Mouse (Mus musculus): Measurements from ENCODE around the gene Dnmt1. TPM values are rescaled to one million over a fixed set of nuclear protein-coding genes. Genes with fewer than 3 reads are reported as not detected.

The Dnmt1 gene
- polyA plus RNA-seq, 1 experiment, result 39.8 TPM

GRCm38 (mm10) chr9:20946066-20946880, 13.4 kb downstream of the Dnmt1 start:
- Histone ChIP-seq H3K27me3 (replicated peaks) (no peaks in the 10 kb centered on the region), H3K36me3 (replicated peaks; ENCODE audit: low read length) (peaks cover 77% of the 10 kb centered on the region), H3K9me3 (no peaks in the 10 kb centered on the region), H3K4me1 (peaks cover 87% of the 10 kb centered on the region), H3K4me3 (replicated peaks) (no peak overlapping the region)
- TF ChIP-seq FLI1 (IDR thresholded peaks at IDR 0.05; ENCODE audit: low read length) (no peak), GATA1 (IDR thresholded peaks at IDR 0.05; ENCODE audit: borderline replicate concordance, low read length) (no peak)

GRCm38 (mm10) chr9:20944697-20945370, 14.9 kb downstream of the Dnmt1 start:
- no peak for TF ChIP-seq GATA1 (IDR thresholded peaks at IDR 0.05; ENCODE audit: borderline replicate concordance, low read length)
- H3K36me3 ChIP-seq (replicated peaks; ENCODE audit: low read length), result peaks cover 91% of the 10 kb centered on the region
- peaks cover 73% of the 10 kb centered on the region for H3K4me1 ChIP-seq

DNA sequence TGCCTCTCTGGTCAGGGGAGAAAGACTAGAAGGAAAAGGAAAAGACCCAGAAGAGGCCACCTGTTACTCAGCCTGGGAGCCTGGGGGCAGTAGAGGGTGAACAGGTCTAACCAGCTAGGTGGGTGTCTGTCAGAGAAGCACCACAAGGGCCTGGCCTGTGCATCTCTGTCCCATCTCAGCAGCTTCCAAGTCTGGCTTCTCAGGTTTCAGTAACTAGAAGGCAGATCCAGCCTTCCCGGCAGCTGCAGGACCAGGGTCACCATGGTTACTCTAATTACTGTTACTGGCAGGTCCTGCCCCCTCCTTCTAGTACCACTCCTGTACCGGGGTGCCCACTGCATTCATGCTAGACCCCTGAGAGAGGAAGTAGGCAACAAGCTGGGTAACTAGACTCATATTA, 15.8 kb downstream of the Dnmt1 start:
- H3K4me1 ChIP-seq, result peaks cover 63% of the 10 kb centered on the region
- H3K27me3 ChIP-seq (replicated peaks), result no peaks in the 10 kb centered on the region
- no peaks in the 10 kb centered on the region for H3K9me3 ChIP-seq
- H3K36me3 ChIP-seq (replicated peaks; ENCODE audit: low read length), result peaks cover 94% of the 10 kb centered on the region
- no peak overlapping the region for H3K4me3 ChIP-seq (replicated peaks)
- TF ChIP-seq FLI1 (IDR thresholded peaks at IDR 0.05; ENCODE audit: low read length) (no peak), GATA1 (IDR thresholded peaks at IDR 0.05; ENCODE audit: borderline replicate concordance, low read length) (no peak)

More at GRCm38 (mm10) chr9:20944697-20945370, 14.9 kb downstream of the Dnmt1 start:
- Histone ChIP-seq H3K9me3 (no peaks in the 10 kb centered on the region), H3K4me3 (replicated peaks) (peak overlapping the region; percentile 21), H3K27me3 (replicated peaks) (no peaks in the 10 kb centered on the region)

GRCm38 (mm10) chr9:20943396-20943795, 16.3 kb downstream of the Dnmt1 start:
- Histone ChIP-seq H3K36me3 (replicated peaks; ENCODE audit: low read length) (peaks cover 96% of the 10 kb centered on the region), H3K27me3 (replicated peaks) (no peaks in the 10 kb centered on the region), H3K9me3 (no peaks in the 10 kb centered on the region), H3K4me3 (replicated peaks) (peak overlapping the region; percentile 7), H3K4me1 (peaks cover 58% of the 10 kb centered on the region)
- TF ChIP-seq GATA1 (IDR thresholded peaks at IDR 0.05; ENCODE audit: borderline replicate concordance, low read length) (no peak), FLI1 (IDR thresholded peaks at IDR 0.05; ENCODE audit: low read length) (no peak)

- H3K27me3 ChIP-seq (replicated peaks), result no peaks in the 10 kb centered on the region
- H3K4me3 ChIP-seq (replicated peaks), result no peak overlapping the region
- peaks cover 20% of the 10 kb centered on the region for H3K4me1 ChIP-seq
- peaks cover 100% of the 10 kb centered on the region for H3K36me3 ChIP-seq (replicated peaks; ENCODE audit: low read length)
- TF ChIP-seq FLI1 (IDR thresholded peaks at IDR 0.05; ENCODE audit: low read length) (no peak), GATA1 (IDR thresholded peaks at IDR 0.05; ENCODE audit: borderline replicate concordance, low read length) (no peak)
- H3K9me3 ChIP-seq, result no peaks in the 10 kb centered on the region
Observed at GRCm38 (mm10) chr9:20923258-20923657, 36.4 kb downstream of the Dnmt1 start.

DNA sequence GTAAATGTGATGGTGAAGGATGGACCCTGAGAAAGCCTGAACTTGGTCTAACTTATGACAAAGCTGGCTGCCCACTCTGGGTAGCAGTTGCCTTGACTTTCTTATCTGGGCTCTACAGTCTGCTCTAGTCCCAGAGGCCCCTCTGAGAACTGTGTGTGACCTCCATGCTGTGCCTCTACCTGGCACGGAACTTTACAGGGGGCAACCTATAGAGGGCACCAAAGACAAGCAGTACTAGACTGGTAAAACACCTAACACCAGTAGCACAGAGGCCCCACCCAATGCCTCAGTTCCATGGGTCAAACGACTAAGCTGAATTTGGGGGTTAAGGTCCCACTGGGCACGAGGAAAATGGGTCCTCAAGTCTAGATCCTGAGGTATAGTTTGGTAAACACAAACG, 43.5 kb downstream of the Dnmt1 start:
- H3K27me3 ChIP-seq (replicated peaks), result no peaks in the 10 kb centered on the region
- TF ChIP-seq GATA1 (IDR thresholded peaks at IDR 0.05; ENCODE audit: borderline replicate concordance, low read length), result no peak
- TF ChIP-seq FLI1 (IDR thresholded peaks at IDR 0.05; ENCODE audit: low read length), result no peak
- H3K9me3 ChIP-seq, result no peaks in the 10 kb centered on the region

GRCm38 (mm10) chr9:20909948-20910347, 49.7 kb downstream of the Dnmt1 start:
- H3K27me3 ChIP-seq (replicated peaks), result no peaks in the 10 kb centered on the region
- peaks cover 100% of the 10 kb centered on the region for H3K36me3 ChIP-seq (replicated peaks; ENCODE audit: low read length)
- H3K4me3 ChIP-seq (replicated peaks), result no peak overlapping the region
- H3K9me3 ChIP-seq, result no peaks in the 10 kb centered on the region
- TF ChIP-seq GATA1 (IDR thresholded peaks at IDR 0.05; ENCODE audit: borderline replicate concordance, low read length) (no peak), FLI1 (IDR thresholded peaks at IDR 0.05; ENCODE audit: low read length) (no peak)
- H3K4me1 ChIP-seq, result peaks cover 3% of the 10 kb centered on the region

More for the DNA sequence above, 43.5 kb downstream of the Dnmt1 start:
- Histone ChIP-seq H3K36me3 (replicated peaks; ENCODE audit: low read length) (peaks cover 100% of the 10 kb centered on the region), H3K4me3 (replicated peaks) (no peak overlapping the region), H3K4me1 (peaks cover 3% of the 10 kb centered on the region)

DNA sequence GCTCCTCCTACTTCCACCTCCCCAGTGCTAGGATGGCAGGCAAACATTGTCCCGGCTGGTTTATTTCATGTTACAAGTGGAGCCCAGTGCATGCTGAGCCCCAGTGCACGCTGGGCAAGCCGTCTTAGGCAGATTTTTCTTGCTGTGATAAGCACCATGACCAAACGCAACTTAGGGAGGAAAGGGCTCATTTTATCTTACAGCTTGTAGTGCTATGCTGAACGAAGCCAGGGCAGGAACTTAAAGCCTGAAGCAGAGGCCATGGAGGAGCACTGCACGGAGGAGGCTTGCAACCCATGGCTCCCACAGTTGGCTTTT, 57.6 kb downstream of the Dnmt1 start:
- H3K4me3 ChIP-seq (replicated peaks), result peak overlapping the region; percentile 85
- no peaks in the 10 kb centered on the region for H3K27me3 ChIP-seq (replicated peaks)
- no peaks in the 10 kb centered on the region for H3K9me3 ChIP-seq
- peaks cover 40% of the 10 kb centered on the region for H3K4me1 ChIP-seq
- peaks cover 33% of the 10 kb centered on the region for H3K36me3 ChIP-seq (replicated peaks; ENCODE audit: low read length)
- TF ChIP-seq FLI1 (IDR thresholded peaks at IDR 0.05; ENCODE audit: low read length) (no peak), GATA1 (IDR thresholded peaks at IDR 0.05; ENCODE audit: borderline replicate concordance, low read length) (no peak)

DNA sequence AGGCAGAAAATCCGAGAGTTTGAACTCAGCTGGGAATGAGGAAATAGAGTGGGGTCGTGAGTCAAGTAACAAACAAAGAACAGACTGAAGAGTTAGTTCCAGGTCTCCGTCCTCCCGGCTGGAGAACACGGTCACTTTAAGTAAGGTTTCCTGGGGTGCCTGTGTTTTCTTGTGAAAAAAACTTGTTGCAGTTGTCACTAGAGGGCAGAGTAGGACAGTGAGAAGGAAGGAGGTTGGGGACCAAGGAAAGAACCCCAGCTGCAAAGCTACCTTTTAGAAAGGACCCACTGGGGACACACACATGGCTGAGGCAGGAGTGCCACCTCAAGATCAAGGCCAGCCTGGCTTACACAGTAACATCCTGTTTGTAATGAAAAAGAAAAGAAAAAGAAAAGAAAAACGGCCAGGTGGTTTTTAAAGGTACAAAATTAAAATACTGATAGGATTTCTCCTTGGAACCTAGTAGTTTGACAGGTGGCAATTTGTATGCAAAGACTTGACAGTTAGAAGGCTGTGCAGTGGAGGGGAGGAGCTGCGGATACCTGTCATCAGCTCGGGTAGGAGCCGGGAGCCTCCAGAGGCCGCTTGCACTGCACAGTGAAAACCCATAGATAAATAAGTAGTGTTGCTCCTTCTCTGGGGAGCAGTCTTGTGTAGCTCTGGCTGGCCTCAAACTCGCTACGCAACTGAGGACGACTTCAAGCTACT, 58.1 kb downstream of the Dnmt1 start:
- Histone ChIP-seq H3K4me1 (peaks cover 45% of the 10 kb centered on the region), H3K27me3 (replicated peaks) (no peaks in the 10 kb centered on the region), H3K4me3 (replicated peaks) (peak overlapping the region; percentile 85), H3K36me3 (replicated peaks; ENCODE audit: low read length) (peaks cover 33% of the 10 kb centered on the region), H3K9me3 (no peaks in the 10 kb centered on the region)
- TF ChIP-seq GATA1 (IDR thresholded peaks at IDR 0.05; ENCODE audit: borderline replicate concordance, low read length), result no peak
- TF ChIP-seq FLI1 (IDR thresholded peaks at IDR 0.05; ENCODE audit: low read length), result no peak

Measured in megakaryocyte, embryonic 14.5 days (primary cell).